Mouse (Mus musculus): ENCODE measurements around the gene Dcst2. TPM values are rescaled to one million over a fixed set of nuclear protein-coding genes. Genes with fewer than 3 reads are reported as not detected.

The Dcst2 gene
- total RNA-seq (2014; rRNA removed) = not detected in 2 replicates
- polyA plus RNA-seq (2015; fragmentation: Nextera tagmentation; extraction: Ambion mirVana) = 0.31 and 0.51 TPM in 2 replicates

- DNase-seq (ENCODE audit: low spot score) = no peak
- WGBS = 89% methylated on average over 7 of the region's 7 CpGs
- ATAC-seq (ENCODE audit: low FRiP score) = no peak
- Histone ChIP-seq H3K9ac (replicated peaks; ENCODE audit: low read length, poor library complexity, severe bottlenecking) (no peak within 1 kb of the TSS), H3K4me2 (ENCODE audit: low read depth, low read length, poor library complexity, severe bottlenecking) (no peak within 1 kb of the TSS), H3K9me3 (ENCODE audit: low read length) (no peaks in the 10 kb centered on the region), H3K4me1 (ENCODE audit: insufficient read depth, low read length) (no peaks in the 10 kb centered on the region), H3K36me3 (ENCODE audit: insufficient read depth, low read length) (no peaks in the 10 kb centered on the region), H3K27ac (ENCODE audit: low read depth, low read length) (no peak within 1 kb of the TSS), H3K4me3 (ENCODE audit: low read depth, low read length) (no peak within 1 kb of the TSS), H3K27me3 (ENCODE audit: insufficient read depth, low read length) (no peaks in the 10 kb centered on the region)
- no peak for TF ChIP-seq CTCF (IDR thresholded peaks at IDR 0.05)
Observed at GRCm38 (mm10) chr3:89361675-89362074, at the start of gene Dcst2. Dcst2 (plus strand) TSS chr3:89361975.

- Histone ChIP-seq H3K9ac (replicated peaks; ENCODE audit: low read length, poor library complexity, severe bottlenecking) (no peak overlapping the region), H3K36me3 (ENCODE audit: insufficient read depth, low read length) (peaks cover 16% of the 10 kb centered on the region), H3K27me3 (ENCODE audit: insufficient read depth, low read length) (no peaks in the 10 kb centered on the region), H3K4me3 (ENCODE audit: low read depth, low read length) (no peak overlapping the region), H3K27ac (ENCODE audit: low read depth, low read length) (no peak overlapping the region), H3K9me3 (ENCODE audit: low read length) (no peaks in the 10 kb centered on the region), H3K4me2 (ENCODE audit: low read depth, low read length, poor library complexity, severe bottlenecking) (no peak overlapping the region), H3K4me1 (ENCODE audit: insufficient read depth, low read length) (no peaks in the 10 kb centered on the region)
- no peak for TF ChIP-seq CTCF (IDR thresholded peaks at IDR 0.05)
- 73% methylated on average over 5 of the region's 5 CpGs for WGBS
- no peak for DNase-seq (ENCODE audit: low spot score)
- no peak for ATAC-seq (ENCODE audit: low FRiP score)
Observed at GRCm38 (mm10) chr3:89314340-89314739, 47.4 kb upstream of the Dcst2 start.

GRCm38 (mm10) chr3:89314791-89315190, 47.0 kb upstream of the Dcst2 start:
- H3K27ac ChIP-seq (ENCODE audit: low read depth, low read length) = no peak overlapping the region
- peak overlapping the region; percentile 40; the same call in 1 of the 2 replicates for H3K4me2 ChIP-seq (ENCODE audit: low read depth, low read length, poor library complexity, severe bottlenecking)
- H3K36me3 ChIP-seq (ENCODE audit: insufficient read depth, low read length) = peaks cover 16% of the 10 kb centered on the region
- H3K27me3 ChIP-seq (ENCODE audit: insufficient read depth, low read length) = no peaks in the 10 kb centered on the region
- ATAC-seq (ENCODE audit: low FRiP score) (no peak), DNase-seq (ENCODE audit: low spot score) (no peak)
- TF ChIP-seq CTCF (IDR thresholded peaks at IDR 0.05) = no peak
- H3K9ac ChIP-seq (replicated peaks; ENCODE audit: low read length, poor library complexity, severe bottlenecking) = no peak overlapping the region
- WGBS = 34% methylated on average over 2 of the region's 2 CpGs
- H3K9me3 ChIP-seq (ENCODE audit: low read length) = no peaks in the 10 kb centered on the region
- no peaks in the 10 kb centered on the region for H3K4me1 ChIP-seq (ENCODE audit: insufficient read depth, low read length)
- no peak overlapping the region for H3K4me3 ChIP-seq (ENCODE audit: low read depth, low read length)

GRCm38 (mm10) chr3:89315195-89315929, 46.4 kb upstream of the Dcst2 start:
- ATAC-seq (ENCODE audit: low FRiP score) = peak; percentile 5; the same call in 1 of the 2 replicates
- 6% methylated on average over 21 of the region's 26 CpGs for WGBS
- Histone ChIP-seq H3K4me2 (ENCODE audit: low read depth, low read length, poor library complexity, severe bottlenecking) (peak overlapping the region; percentile 40), H3K4me1 (ENCODE audit: insufficient read depth, low read length) (no peaks in the 10 kb centered on the region), H3K36me3 (ENCODE audit: insufficient read depth, low read length) (peaks cover 16% of the 10 kb centered on the region), H3K9me3 (ENCODE audit: low read length) (no peaks in the 10 kb centered on the region), H3K27me3 (ENCODE audit: insufficient read depth, low read length) (no peaks in the 10 kb centered on the region), H3K27ac (ENCODE audit: low read depth, low read length) (no peak overlapping the region), H3K9ac (replicated peaks; ENCODE audit: low read length, poor library complexity, severe bottlenecking) (0 out of 2 replicates have a peak overlapping the region, but pooled peaks have one; percentile 33), H3K4me3 (ENCODE audit: low read depth, low read length) (no peak overlapping the region)
- TF ChIP-seq CTCF (IDR thresholded peaks at IDR 0.05) = peak; percentile 83
- peak; percentile 80 for DNase-seq (ENCODE audit: low spot score)

GRCm38 (mm10) chr3:89315930-89316831, 45.6 kb upstream of the Dcst2 start:
- ATAC-seq (ENCODE audit: low FRiP score) (no peak), DNase-seq (ENCODE audit: low spot score) (no peak)
- no peaks in the 10 kb centered on the region for H3K4me1 ChIP-seq (ENCODE audit: insufficient read depth, low read length)
- no peak overlapping the region for H3K27ac ChIP-seq (ENCODE audit: low read depth, low read length)
- H3K9ac ChIP-seq (replicated peaks; ENCODE audit: low read length, poor library complexity, severe bottlenecking) = no peak overlapping the region; the same call in 1 of the 2 replicates
- TF ChIP-seq CTCF (IDR thresholded peaks at IDR 0.05) = no peak
- peaks cover 16% of the 10 kb centered on the region for H3K36me3 ChIP-seq (ENCODE audit: insufficient read depth, low read length)
- H3K4me3 ChIP-seq (ENCODE audit: low read depth, low read length) = no peak overlapping the region
- H3K9me3 ChIP-seq (ENCODE audit: low read length) = no peaks in the 10 kb centered on the region
- WGBS = 8% methylated on average over 40 of the region's 40 CpGs
- no peaks in the 10 kb centered on the region for H3K27me3 ChIP-seq (ENCODE audit: insufficient read depth, low read length)
- H3K4me2 ChIP-seq (ENCODE audit: low read depth, low read length, poor library complexity, severe bottlenecking) = peak overlapping the region; percentile 40

Measured in midbrain, postnatal 0 days (tissue).